Mouse (Mus musculus): ENCODE measurements at regions not wholly inside any gene's neighbourhood (a gene's known extent, or its start where the extent isn't known, plus 50 kb on each side); places are given as distances from the start of the nearest gene placed in this dataset.

DNA sequence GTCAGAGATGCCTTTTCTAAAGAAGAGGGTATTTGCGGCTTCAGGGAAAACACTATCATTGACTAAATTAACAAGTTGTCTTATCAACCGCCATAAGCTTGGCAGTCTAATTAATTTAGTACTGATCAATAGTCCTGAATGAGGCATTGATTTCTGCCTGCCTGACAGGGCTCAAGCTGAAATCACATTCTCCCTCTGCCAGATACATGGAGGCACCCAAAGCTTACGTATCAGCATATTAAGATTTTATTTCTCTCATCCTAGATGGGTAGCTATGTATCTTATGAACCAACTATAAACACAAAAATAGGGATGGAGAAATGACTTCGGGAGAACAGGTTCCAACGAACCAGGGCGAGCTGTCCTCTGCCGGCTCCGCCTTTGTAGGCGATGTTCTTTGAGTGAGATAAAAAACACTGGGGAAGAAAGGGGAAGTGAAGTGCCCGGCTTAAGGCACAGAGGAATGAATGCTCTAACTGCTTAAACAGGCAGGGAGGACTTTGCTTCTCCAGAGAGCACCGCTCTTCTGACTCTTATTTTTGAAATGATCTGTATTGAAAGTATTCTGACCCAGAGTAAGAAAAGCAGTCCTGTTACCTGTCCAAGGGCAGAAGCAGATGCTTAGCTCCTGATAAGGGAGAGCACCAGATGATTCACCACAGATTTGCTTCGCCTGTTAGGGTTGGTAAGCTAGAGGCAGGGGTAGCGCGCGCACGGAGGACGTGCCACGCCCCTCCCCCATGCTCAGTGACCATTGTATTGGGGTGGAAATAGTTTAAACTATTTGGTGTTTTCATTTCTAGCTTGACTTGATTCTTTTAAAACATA, 78.3 kb upstream of the Otx2 start:
- Histone ChIP-seq H3K27ac (replicated peaks) (no peak overlapping the region), H3K9me3 (no peaks in the 10 kb centered on the region), H3K27me3 (peaks cover 45% of the 10 kb centered on the region), H3K4me3 (peak overlapping the region; percentile 9), H3K9ac (replicated peaks) (0 out of 2 replicates have a peak overlapping the region, but pooled peaks have one; percentile 0), H3K36me3 (no peaks in the 10 kb centered on the region), H3K4me1 (peaks cover 33% of the 10 kb centered on the region), H3K4me2 (replicated peaks) (peak overlapping the region; percentile 19)
- WGBS = 6% methylated on average over 18 of the region's 18 CpGs
- no peak for ATAC-seq (replicated peaks)

DNA sequence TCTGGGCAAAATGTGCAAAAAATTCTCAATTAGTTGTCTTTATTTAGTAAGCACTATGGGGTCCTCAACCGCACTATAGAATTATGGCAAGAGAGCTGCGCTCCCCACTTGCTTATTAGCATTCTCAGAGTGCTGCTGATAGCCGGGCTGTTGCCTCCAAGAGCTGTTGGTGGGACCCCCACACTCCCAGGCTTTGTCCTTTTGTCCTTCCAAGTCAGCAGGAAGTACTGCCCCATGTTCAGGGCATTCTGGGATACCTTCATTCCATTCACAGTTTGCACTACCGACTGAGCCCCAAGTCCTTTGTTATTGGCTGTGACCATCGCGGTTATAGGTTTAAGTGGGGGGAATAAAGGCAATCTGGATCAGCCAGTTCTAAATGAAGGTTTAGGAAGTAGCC, 77.4 kb upstream of the Otx2 start:
- no peak overlapping the region for H3K4me2 ChIP-seq (replicated peaks)
- no peak for ATAC-seq (replicated peaks)

DNA sequence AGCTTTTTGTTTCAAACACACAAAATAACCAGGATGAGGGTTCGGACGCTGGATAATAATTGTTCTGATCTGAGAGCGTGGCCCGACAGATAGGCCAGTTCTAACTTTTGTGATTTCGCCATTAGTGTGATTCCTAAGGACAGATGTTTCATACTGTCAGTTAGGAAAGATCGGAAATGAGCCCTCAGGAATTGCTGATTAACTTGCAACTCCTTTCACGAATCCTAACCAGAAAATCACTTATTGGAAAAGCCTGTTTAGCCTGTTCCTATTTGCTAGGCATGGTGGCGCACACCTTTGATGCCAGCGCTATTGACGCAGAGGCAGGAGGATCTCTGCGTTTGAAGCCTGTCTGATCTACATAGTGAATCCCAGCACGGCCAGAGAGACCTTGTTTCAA, 75.4 kb upstream of the Otx2 start:
- peaks cover 41% of the 10 kb centered on the region for H3K27me3 ChIP-seq
- no peak overlapping the region for H3K9ac ChIP-seq (replicated peaks)
- no peak overlapping the region for H3K4me2 ChIP-seq (replicated peaks)
- no peaks in the 10 kb centered on the region for H3K9me3 ChIP-seq
- no peak overlapping the region for H3K27ac ChIP-seq (replicated peaks)
- H3K4me1 ChIP-seq = peaks cover 28% of the 10 kb centered on the region
- ATAC-seq (replicated peaks) = no peak
- no peak overlapping the region for H3K4me3 ChIP-seq
- H3K36me3 ChIP-seq = no peaks in the 10 kb centered on the region
- 93% methylated on average over 12 of the region's 12 CpGs for WGBS

More for the DNA sequence above, 77.4 kb upstream of the Otx2 start:
- H3K4me3 ChIP-seq = no peak overlapping the region
- no peak overlapping the region for H3K27ac ChIP-seq (replicated peaks)
- H3K9me3 ChIP-seq = no peaks in the 10 kb centered on the region
- peaks cover 33% of the 10 kb centered on the region for H3K4me1 ChIP-seq
- H3K27me3 ChIP-seq = peaks cover 48% of the 10 kb centered on the region
- no peak overlapping the region for H3K9ac ChIP-seq (replicated peaks)
- H3K36me3 ChIP-seq = no peaks in the 10 kb centered on the region
- 6% methylated on average over 6 of the region's 6 CpGs for WGBS

GRCm38 (mm10) chr14:48747936-48748335, 74.3 kb upstream of the Otx2 start:
- H3K4me3 ChIP-seq = no peak overlapping the region
- H3K27ac ChIP-seq (replicated peaks) = no peak overlapping the region
- H3K9ac ChIP-seq (replicated peaks) = no peak overlapping the region
- peaks cover 19% of the 10 kb centered on the region for H3K4me1 ChIP-seq
- H3K36me3 ChIP-seq = no peaks in the 10 kb centered on the region
- no peak for ATAC-seq (replicated peaks)
- 100% methylated on average over 1 of the region's 1 CpGs for WGBS
- no peaks in the 10 kb centered on the region for H3K9me3 ChIP-seq
- H3K4me2 ChIP-seq (replicated peaks) = no peak overlapping the region
- peaks cover 44% of the 10 kb centered on the region for H3K27me3 ChIP-seq

GRCm38 (mm10) chr14:48740942-48741602, 67.5 kb upstream of the Otx2 start:
- 8% methylated on average over 7 of the region's 7 CpGs for WGBS
- ATAC-seq (replicated peaks) = no peak
- Histone ChIP-seq H3K9me3 (no peaks in the 10 kb centered on the region), H3K36me3 (no peaks in the 10 kb centered on the region), H3K9ac (replicated peaks) (no peak overlapping the region), H3K4me2 (replicated peaks) (no peak overlapping the region), H3K4me3 (no peak overlapping the region), H3K27me3 (peaks cover 34% of the 10 kb centered on the region), H3K27ac (replicated peaks) (no peak overlapping the region), H3K4me1 (peaks cover 8% of the 10 kb centered on the region)

DNA sequence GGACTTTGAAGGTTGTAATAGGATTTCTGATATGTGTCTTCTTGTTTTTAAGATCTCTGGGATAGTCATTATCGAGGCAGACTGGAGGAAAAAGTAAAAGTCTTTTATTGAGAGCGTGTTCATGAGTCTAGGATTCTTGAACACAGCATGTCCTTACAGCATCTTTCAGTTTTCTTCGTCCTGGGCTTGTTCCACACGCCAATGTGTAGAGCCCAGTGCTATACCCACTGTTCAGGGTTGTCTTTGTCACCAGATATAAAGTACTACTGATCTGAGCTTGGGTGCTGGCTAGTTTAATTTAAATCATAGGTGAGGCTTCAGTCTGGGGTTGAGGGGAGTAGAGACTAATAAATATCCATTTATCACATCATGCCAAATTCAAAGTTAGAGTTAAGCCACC, 65.5 kb upstream of the Otx2 start:
- Histone ChIP-seq H3K4me3 (no peak overlapping the region), H3K9me3 (no peaks in the 10 kb centered on the region), H3K27ac (replicated peaks) (no peak overlapping the region), H3K9ac (replicated peaks) (no peak overlapping the region), H3K27me3 (peaks cover 34% of the 10 kb centered on the region), H3K4me2 (replicated peaks) (no peak overlapping the region), H3K36me3 (no peaks in the 10 kb centered on the region), H3K4me1 (peaks cover 8% of the 10 kb centered on the region)
- WGBS = 47% methylated on average over 4 of the region's 4 CpGs
- ATAC-seq (replicated peaks) = no peak

- peaks cover 8% of the 10 kb centered on the region for H3K4me1 ChIP-seq
- no peak overlapping the region for H3K27ac ChIP-seq (replicated peaks)
- no peak overlapping the region for H3K4me3 ChIP-seq
- no peak overlapping the region for H3K9ac ChIP-seq (replicated peaks)
- ATAC-seq (replicated peaks) = no peak
- no peaks in the 10 kb centered on the region for H3K36me3 ChIP-seq
- H3K27me3 ChIP-seq = peaks cover 34% of the 10 kb centered on the region
- no peaks in the 10 kb centered on the region for H3K9me3 ChIP-seq
- H3K4me2 ChIP-seq (replicated peaks) = no peak overlapping the region
- 23% methylated on average over 10 of the region's 10 CpGs for WGBS
Observed at GRCm38 (mm10) chr14:48738641-48739040, 65.0 kb upstream of the Otx2 start.

- Histone ChIP-seq H3K4me3 (no peak overlapping the region), H3K27me3 (peaks cover 32% of the 10 kb centered on the region), H3K9ac (replicated peaks) (no peak overlapping the region), H3K9me3 (no peaks in the 10 kb centered on the region), H3K4me1 (peaks cover 8% of the 10 kb centered on the region), H3K4me2 (replicated peaks) (0 out of 2 replicates have a peak overlapping the region, but pooled peaks have one; percentile 7), H3K27ac (replicated peaks) (no peak overlapping the region), H3K36me3 (no peaks in the 10 kb centered on the region)
- ATAC-seq (replicated peaks) = peak; percentile 53; the same call in 1 of the 2 replicates
- WGBS = 9% methylated on average over 10 of the region's 10 CpGs
Observed at GRCm38 (mm10) chr14:48738213-48738612, 64.6 kb upstream of the Otx2 start.

GRCm38 (mm10) chr14:48736969-48737860, 63.6 kb upstream of the Otx2 start:
- H3K27ac ChIP-seq (replicated peaks) = no peak overlapping the region
- no peak for ATAC-seq (replicated peaks)
- H3K9me3 ChIP-seq = no peaks in the 10 kb centered on the region
- peaks cover 8% of the 10 kb centered on the region for H3K4me1 ChIP-seq
- H3K9ac ChIP-seq (replicated peaks) = no peak overlapping the region
- no peak overlapping the region for H3K4me2 ChIP-seq (replicated peaks)
- 21% methylated on average over 14 of the region's 14 CpGs for whole genome bisulfite sequencing
- no peaks in the 10 kb centered on the region for H3K36me3 ChIP-seq
- peaks cover 32% of the 10 kb centered on the region for H3K27me3 ChIP-seq
- no peak overlapping the region for H3K4me3 ChIP-seq

- 27% methylated on average over 6 of the region's 6 CpGs for WGBS
- no peak overlapping the region for H3K4me2 ChIP-seq (replicated peaks)
- H3K27me3 ChIP-seq = peaks cover 27% of the 10 kb centered on the region
- H3K27ac ChIP-seq (replicated peaks) = no peak overlapping the region
- H3K4me3 ChIP-seq = no peak overlapping the region
- H3K4me1 ChIP-seq = peaks cover 7% of the 10 kb centered on the region
- no peaks in the 10 kb centered on the region for H3K9me3 ChIP-seq
- no peaks in the 10 kb centered on the region for H3K36me3 ChIP-seq
- ATAC-seq (replicated peaks) = no peak
- H3K9ac ChIP-seq (replicated peaks) = no peak overlapping the region
Observed at GRCm38 (mm10) chr14:48736211-48736610, 62.6 kb upstream of the Otx2 start.

DNA sequence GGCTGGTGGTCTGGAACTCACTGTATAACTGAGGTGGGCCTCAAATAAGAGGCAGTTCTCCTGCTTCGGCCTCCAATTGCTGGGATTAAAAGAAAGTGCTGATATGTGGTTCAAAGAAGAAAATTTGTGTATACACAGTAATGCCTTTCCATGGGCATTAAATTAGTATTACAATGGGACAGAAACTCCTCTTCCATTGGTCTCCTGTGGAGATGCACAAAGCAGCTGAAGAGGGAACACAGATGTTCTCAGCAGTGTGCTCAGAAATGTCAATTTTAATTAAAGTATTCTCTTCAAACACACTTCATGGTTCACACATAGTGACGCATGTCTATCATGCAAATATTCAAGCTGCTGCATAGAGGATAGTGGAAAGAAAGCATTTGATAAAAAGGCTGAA, 56.4 kb upstream of the Otx2 start:
- Histone ChIP-seq H3K9me3 (no peaks in the 10 kb centered on the region), H3K4me1 (no peaks in the 10 kb centered on the region), H3K36me3 (no peaks in the 10 kb centered on the region), H3K4me2 (replicated peaks) (no peak overlapping the region), H3K4me3 (no peak overlapping the region), H3K27me3 (no peaks in the 10 kb centered on the region), H3K9ac (replicated peaks) (no peak overlapping the region), H3K27ac (replicated peaks) (no peak overlapping the region)
- 60% methylated on average over 2 of the region's 2 CpGs for WGBS
- ATAC-seq (replicated peaks) = no peak
